Mouse (Mus musculus) monocyte, adult 5-6 weeks (primary cell): ENCODE measurements at regions not wholly inside any gene's neighbourhood (a gene's known extent, or its start where the extent isn't known, plus 50 kb on each side); places are given as distances from the start of the nearest gene placed in this dataset.

Experiments
- ATAC-seq: fragments of 153-309, 156-312 bp; replicated peaks from 2 replicates; pipeline ENCODE4 v1.8.0; 2017; ENCODE audit warnings: mild to moderate bottlenecking; ENCODE audit not compliant: low TSS enrichment, insufficient number of reproducible peaks, severe bottlenecking, poor library complexity, low FRiP score

DNA sequence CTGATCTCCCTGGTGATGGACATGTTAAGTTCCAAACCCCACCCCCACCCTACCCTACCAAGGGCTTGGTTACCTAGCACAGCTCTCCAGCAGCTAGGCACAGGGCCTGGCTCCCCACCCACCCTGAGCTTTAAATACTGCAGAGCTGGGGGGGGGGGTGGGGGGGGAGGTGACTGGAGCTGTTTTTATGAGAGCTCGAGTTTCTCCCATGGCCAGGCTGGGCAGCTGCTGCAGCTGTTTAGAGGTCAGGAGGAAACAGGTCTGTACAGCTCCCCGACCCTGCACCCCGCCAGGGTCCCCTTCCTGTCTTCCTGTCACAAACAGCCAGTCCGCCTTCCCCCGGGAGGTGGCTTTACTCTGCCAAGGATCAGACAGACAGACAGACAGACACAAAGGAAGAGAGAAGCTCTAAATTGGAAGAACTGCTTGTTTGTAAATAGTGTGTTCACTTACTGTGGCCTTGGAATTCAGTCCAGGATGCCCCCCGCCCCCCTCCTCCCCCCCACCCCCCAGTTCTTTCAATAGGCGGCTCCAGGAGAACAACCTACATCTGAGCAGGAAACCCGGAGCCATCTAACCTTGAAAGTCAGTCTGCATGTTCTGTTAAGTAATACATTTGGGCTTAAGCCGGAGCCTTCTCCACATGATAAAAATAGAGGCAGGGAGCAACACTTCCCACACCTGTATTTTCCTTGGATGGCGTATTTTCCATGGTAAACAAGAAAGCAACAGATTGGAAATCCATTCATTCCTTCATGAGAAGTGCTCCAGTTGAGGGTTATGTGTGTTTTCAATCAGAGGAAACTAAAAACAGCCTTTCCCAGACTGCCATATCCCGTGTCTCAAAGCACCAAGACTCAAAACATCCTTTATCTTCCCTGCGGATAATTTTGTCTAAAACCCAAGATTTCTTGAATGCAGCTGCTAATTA lies 67.8 kb upstream of the Hes1 start:
- ATAC-seq: no peak

DNA sequence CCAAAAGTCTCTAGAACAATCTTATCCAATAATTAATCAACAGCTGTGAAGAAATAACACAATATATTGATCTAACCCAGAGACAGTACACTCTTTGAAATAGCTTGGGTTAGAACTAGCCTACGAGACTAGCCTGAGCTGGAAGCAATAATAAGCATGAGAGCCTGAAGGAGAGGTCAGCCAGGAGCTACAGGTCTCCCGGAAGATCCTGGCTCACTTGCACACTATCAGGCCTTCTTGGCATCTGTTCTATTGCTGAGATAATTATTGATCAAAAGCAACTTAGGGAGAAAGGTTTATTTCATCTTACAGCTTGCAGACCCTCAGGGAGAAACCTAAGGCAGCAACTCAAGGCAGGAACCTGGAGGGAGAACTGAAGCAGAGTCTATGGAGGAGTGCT lies 64.0 kb upstream of the Hes1 start:
- no peak for ATAC-seq

DNA sequence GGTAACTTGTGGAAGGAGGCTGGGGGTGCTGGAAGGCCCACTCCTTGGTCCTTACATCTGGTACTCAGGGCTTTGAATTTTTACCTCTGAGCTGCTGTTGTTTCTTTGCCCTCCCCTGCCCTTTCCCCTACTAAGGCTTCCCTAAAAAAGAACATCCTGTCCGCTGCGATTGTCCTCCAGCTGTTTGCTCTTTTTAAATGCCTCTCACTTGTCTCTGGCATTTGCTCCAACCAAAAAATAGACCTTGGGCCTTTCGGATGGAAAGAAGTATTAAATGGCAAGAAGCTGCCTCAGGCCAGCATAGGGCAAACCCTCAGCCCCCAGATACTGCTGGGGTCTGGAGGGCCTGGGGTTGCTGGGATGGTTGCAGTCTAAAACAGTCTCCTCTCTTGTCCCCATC lies 59.1 kb upstream of the Hes1 start:
- ATAC-seq: no peak

DNA sequence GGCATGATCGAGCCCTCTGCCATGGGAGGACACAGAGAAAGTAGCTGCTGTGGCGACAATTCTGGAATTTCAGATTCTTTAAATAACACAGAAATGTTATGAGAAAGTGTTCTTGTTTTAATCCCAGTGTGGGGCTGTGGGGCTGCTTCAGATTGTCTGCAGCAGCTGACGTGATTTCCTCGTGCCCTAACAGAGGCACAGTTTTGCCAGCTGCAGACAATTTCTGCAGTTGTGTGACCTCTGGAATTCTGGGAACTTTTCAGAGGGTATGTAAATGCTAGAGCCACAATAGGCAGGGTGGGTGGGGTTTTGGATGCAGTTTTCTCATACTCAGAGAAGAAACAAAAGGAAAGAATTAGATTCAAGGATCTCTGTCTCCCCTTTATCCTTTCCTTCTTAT lies 57.4 kb upstream of the Hes1 start:
- no peak for ATAC-seq

DNA sequence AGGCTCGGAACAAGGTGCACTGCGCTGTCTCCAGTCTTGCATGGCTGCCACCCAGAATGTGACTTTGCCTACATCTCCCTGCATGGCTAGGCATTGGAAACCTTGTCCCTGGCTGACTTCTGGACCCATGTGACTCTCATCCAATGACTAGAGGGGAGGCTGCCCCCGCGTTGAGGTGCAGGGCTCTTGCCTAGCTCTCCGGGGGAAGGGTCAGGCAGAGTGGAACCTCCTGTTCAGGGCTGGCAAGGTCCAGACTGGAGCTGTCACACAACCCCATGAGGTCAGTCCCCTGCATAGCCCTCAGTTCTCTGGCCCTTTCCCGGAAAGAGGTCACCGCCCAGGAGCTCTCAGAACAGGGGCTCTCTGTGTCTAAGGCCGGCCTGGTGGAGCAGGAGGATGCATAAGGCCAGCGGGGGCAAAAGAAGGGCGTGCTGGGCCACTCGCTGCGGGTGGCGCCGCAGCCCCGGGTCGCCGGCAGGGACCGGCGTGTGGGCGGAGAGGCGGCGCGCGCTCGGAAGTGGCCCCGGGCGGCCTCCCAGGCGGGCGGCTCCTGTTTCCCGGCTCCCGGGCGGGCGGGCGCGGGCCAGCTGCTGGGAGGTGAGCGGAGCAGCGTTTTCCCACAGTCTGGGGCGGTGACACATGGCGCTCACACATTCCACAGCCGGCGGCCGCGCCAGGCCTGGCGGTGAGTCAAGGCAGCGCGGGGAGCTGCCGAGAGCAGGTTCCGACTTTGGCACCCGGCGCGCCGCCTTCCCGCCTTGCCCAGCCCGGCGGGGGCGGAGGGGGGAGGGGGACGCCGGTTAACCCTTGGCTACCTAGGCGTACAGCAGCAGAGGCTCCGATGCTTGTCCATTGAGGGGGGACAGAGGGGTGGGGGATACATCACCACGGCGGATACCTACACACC lies 55.5 kb upstream of the Hes1 start:
- ATAC-seq: peak; percentile 32; the same call in 1 of the 2 replicates

DNA sequence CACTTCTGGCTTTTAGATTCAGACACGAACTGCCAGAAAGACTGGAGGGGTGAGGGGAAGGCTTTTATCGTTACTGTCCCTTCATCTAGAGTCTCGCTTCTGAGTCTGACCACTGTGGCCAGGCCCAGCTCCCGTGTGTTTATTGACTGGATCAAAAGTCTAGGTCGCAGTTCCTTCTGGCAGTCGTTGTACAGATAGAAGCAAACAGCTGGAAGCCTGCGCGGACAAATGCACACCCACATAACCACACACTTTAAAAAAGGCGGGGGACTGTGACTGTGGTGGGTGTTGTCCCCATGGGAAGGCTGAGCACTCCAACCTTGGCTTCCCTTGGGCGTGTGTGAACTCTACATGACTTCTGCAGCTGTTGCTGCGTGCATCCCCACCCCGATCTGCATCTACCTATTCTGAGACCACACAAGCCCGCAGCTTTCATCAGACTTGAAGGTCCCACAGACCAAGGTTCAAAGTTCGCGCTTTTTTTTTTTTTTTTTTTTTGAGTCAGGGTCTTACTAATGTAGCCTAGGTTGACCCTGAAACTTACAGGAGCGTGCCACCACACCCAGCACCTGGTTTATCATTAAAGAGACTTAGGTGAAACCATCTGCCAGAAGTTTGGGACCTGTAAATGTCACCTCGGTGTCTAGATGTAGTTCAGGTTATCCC lies 54.5 kb upstream of the Hes1 start:
- ATAC-seq: peak; percentile 33; the same call in 1 of the 2 replicates

DNA sequence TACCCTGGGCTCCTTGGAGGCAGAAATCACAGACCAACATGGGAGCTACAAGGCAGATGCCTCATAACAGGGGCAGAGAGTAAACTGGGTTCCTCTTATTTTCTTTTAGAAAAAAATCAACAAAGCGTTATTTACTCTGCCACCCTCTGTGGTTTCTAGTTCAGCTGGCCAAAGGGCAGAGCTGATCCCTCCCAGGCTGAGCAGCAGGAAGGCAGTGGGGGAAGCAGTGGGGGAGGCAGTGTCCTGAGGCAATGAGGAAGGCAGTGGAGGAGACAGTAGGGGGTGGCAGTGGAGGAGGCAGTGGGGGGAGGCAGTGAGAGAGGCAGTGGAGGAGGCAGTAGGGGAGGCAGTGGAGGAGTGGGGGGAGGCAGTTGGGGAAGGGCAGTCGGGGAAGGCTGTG lies 51.1 kb upstream of the Hes1 start:
- peak; percentile 82 for ATAC-seq

DNA sequence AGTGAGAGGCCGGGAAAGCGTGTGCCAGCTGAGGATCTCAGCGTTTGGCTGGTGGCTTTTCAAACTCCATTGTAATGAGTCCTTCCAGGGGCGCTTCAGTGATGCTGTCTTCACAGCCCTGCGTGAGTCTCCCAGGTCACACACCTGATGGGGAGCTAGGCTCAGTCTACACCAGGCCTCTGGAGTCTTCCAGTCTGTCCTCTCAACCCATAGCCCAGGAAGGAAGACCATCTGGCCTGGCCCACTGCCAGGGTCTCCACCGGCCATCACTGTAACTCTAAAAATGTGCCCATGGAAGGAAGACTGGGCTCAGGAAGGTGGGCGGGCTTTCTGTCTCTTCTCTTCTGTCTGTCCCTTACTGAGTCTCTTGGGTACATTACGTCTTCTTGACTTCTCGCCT lies 50.2 kb upstream of the Hes1 start:
- no peak for ATAC-seq
